Mouse (Mus musculus): ENCODE measurements around the gene Tbkbp1. TPM values are rescaled to one million over a fixed set of nuclear protein-coding genes. Genes with fewer than 3 reads are reported as not detected.

The Tbkbp1 gene
- polyA plus RNA-seq, 1 experiment, result 39.2 TPM

GRCm38 (mm10) chr11:97114671-97115601 lies 36.4 kb downstream of the Tbkbp1 start, which contains the start of gene Tbx21:
Gene Tbx21 (minus strand): TSS chr11:97115331.
- Histone ChIP-seq H3K4me3 (ENCODE audit: insufficient read depth, low read length) (peak within 1 kb of the TSS; percentile 56), H3K4me1 (ENCODE audit: control insufficient read depth, insufficient read depth, low read length) (no peaks in the 10 kb centered on the region), H3K27ac (ENCODE audit: insufficient read depth, low read depth, low read length) (no peak within 1 kb of the TSS)
- TF ChIP-seq POLR2A (IDR thresholded peaks at IDR 0.05; ENCODE audit: borderline replicate concordance, low read depth, low read length) (no peak), CTCF (IDR thresholded peaks at IDR 0.05; ENCODE audit: low read depth, low read length) (no peak)

- no peak overlapping the region for H3K27ac ChIP-seq (ENCODE audit: insufficient read depth, low read depth, low read length)
- H3K4me3 ChIP-seq (ENCODE audit: insufficient read depth, low read length), result no peak overlapping the region
- H3K4me1 ChIP-seq (ENCODE audit: control insufficient read depth, insufficient read depth, low read length), result no peaks in the 10 kb centered on the region
- TF ChIP-seq CTCF (IDR thresholded peaks at IDR 0.05; ENCODE audit: low read depth, low read length), result no peak
- no peak for TF ChIP-seq POLR2A (IDR thresholded peaks at IDR 0.05; ENCODE audit: borderline replicate concordance, low read depth, low read length)
Observed at GRCm38 (mm10) chr11:97112519-97113125, 38.7 kb downstream of the Tbkbp1 start.

DNA sequence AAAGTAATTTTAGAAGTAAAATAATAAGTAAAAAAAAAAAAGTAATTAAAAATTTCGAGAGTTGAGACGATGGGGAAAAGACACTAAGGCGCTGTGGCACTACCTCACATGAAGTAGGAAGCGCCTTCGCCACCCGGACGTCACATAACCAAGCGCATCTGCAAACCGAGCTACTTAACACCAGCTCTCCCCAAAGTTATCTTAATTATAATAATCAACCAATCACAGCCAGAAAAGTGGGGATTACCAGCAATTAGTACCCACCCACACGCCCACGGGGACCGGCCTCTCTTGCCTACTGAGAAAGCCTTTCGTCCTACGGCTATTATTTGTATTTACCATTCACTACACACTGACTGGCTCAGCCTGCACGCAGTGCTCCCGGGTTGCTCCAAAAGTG lies 42.3 kb downstream of the Tbkbp1 start:
- TF ChIP-seq CTCF (IDR thresholded peaks at IDR 0.05; ENCODE audit: low read depth, low read length) (no peak), POLR2A (IDR thresholded peaks at IDR 0.05; ENCODE audit: borderline replicate concordance, low read depth, low read length) (no peak)
- H3K4me3 ChIP-seq (ENCODE audit: insufficient read depth, low read length), result no peak overlapping the region
- no peaks in the 10 kb centered on the region for H3K4me1 ChIP-seq (ENCODE audit: control insufficient read depth, insufficient read depth, low read length)
- H3K27ac ChIP-seq (ENCODE audit: insufficient read depth, low read depth, low read length), result no peak overlapping the region

DNA sequence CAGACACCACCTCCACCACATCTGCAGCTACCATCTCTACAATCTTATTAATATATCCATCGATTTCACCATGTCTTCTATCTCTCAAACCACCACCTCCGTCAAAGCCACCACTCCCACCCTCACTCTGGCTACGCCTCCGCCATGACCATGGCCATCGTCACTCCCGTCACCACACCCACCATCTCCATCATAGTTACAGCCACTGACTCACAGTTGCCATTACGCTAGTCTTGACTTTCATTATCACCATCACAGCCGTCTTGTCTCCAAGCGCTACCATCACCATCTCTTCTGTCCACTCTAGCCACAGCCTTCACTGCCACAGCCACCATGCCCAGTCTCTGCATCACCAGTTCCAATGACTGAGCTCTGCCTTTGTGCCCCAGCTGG lies 47.2 kb downstream of the Tbkbp1 start:
- Histone ChIP-seq H3K4me3 (ENCODE audit: insufficient read depth, low read length) (no peak overlapping the region), H3K27ac (ENCODE audit: insufficient read depth, low read depth, low read length) (no peak overlapping the region)
- TF ChIP-seq CTCF (IDR thresholded peaks at IDR 0.05; ENCODE audit: low read depth, low read length), result no peak
- no peak for TF ChIP-seq POLR2A (IDR thresholded peaks at IDR 0.05; ENCODE audit: borderline replicate concordance, low read depth, low read length)

GRCm38 (mm10) chr11:97103163-97104090 lies 47.9 kb downstream of the Tbkbp1 start:
- Histone ChIP-seq H3K4me1 (ENCODE audit: control insufficient read depth, insufficient read depth, low read length) (no peaks in the 10 kb centered on the region; the same call in 1 of the 2 replicates), H3K27ac (ENCODE audit: insufficient read depth, low read depth, low read length) (no peak overlapping the region), H3K4me3 (ENCODE audit: insufficient read depth, low read length) (no peak overlapping the region)
- TF ChIP-seq POLR2A (IDR thresholded peaks at IDR 0.05; ENCODE audit: borderline replicate concordance, low read depth, low read length) (no peak), CTCF (IDR thresholded peaks at IDR 0.05; ENCODE audit: low read depth, low read length) (no peak)

More for the DNA sequence above, 47.2 kb downstream of the Tbkbp1 start:
- no peaks in the 10 kb centered on the region; the same call in 1 of the 2 replicates for H3K4me1 ChIP-seq (ENCODE audit: control insufficient read depth, insufficient read depth, low read length)

DNA sequence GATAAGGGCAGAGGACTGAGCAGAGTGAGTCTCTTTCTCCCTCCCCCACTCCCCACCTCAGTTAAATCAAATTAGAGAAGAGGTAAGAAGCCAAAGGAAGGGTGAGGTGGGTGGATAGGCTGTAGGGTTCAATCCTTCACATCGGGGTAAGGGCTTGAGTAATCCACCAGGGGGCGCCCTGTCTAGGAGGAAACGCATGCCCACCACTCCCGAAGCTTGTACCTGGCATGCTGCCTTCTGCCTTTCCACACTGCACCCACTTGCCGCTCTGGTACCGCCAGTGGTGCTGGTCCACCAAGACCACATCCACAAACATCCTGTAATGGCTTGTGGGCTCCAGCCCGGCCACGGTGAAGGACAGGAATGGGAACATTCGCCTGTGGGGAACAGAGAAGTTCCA lies 49.6 kb downstream of the Tbkbp1 start:
- TF ChIP-seq POLR2A (IDR thresholded peaks at IDR 0.05; ENCODE audit: borderline replicate concordance, low read depth, low read length) (no peak), CTCF (IDR thresholded peaks at IDR 0.05; ENCODE audit: low read depth, low read length) (peak; percentile 74)
- H3K27ac ChIP-seq (ENCODE audit: insufficient read depth, low read depth, low read length), result no peak overlapping the region
- no peak overlapping the region for H3K4me3 ChIP-seq (ENCODE audit: insufficient read depth, low read length)
- no peaks in the 10 kb centered on the region; the same call in 1 of the 2 replicates for H3K4me1 ChIP-seq (ENCODE audit: control insufficient read depth, insufficient read depth, low read length)

- TF ChIP-seq CTCF (IDR thresholded peaks at IDR 0.05; ENCODE audit: low read depth, low read length), result no peak
- no peak for TF ChIP-seq POLR2A (IDR thresholded peaks at IDR 0.05; ENCODE audit: borderline replicate concordance, low read depth, low read length)
- peak overlapping the region; percentile 31; the same call in 1 of the 2 replicates for H3K4me3 ChIP-seq (ENCODE audit: insufficient read depth, low read length)
- H3K27ac ChIP-seq (ENCODE audit: insufficient read depth, low read depth, low read length), result no peak overlapping the region
- no peaks in the 10 kb centered on the region; the same call in 1 of the 2 replicates for H3K4me1 ChIP-seq (ENCODE audit: control insufficient read depth, insufficient read depth, low read length)
Observed at GRCm38 (mm10) chr11:97098791-97099190, 52.5 kb downstream of the Tbkbp1 start.

DNA sequence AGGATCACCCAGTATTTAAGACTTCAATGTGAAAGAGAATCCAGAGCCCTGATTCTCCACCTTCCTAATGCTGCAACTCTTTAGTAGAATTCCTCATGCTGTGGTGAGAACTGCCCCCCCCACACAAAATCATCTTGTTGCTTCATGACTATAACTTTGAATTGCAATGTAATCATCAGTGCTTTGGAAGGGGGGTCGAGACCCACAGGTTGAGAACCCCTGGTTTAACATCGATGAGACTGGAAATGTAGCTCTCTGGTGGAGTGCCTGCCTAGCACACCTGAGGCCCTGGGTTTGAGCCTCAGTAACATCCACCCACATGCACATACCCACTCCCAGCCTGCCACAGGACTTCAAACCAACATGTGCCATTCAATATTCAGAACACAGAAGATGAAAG lies 56.7 kb downstream of the Tbkbp1 start:
- TF ChIP-seq CTCF (IDR thresholded peaks at IDR 0.05; ENCODE audit: low read depth, low read length) (no peak), POLR2A (IDR thresholded peaks at IDR 0.05; ENCODE audit: borderline replicate concordance, low read depth, low read length) (no peak)
- H3K27ac ChIP-seq (ENCODE audit: insufficient read depth, low read depth, low read length), result no peak overlapping the region
- H3K4me3 ChIP-seq (ENCODE audit: insufficient read depth, low read length), result no peak overlapping the region
- H3K4me1 ChIP-seq (ENCODE audit: control insufficient read depth, insufficient read depth, low read length), result no peaks in the 10 kb centered on the region; the same call in 1 of the 2 replicates

DNA sequence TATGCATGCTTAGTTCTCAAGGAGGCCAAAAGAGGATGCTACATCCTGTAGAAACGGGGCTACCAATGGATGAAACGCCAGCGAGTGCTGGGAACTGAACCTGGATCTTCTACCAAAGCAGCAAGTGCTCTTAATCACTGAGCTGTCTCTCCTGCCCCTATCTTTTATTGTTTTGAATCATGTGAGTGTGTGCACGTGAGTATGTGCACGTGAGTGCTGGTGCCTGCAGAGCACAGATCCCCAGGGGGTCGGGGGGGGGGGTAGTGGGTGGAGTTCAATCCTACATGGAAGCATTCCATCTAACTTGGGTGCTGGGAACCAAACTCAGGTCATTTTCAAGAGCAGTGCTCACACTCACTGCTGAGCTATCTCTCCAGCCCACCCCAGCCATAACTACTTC lies 64.9 kb downstream of the Tbkbp1 start:
- TF ChIP-seq CTCF (IDR thresholded peaks at IDR 0.05; ENCODE audit: low read depth, low read length) (no peak), POLR2A (IDR thresholded peaks at IDR 0.05; ENCODE audit: borderline replicate concordance, low read depth, low read length) (no peak)
- Histone ChIP-seq H3K27ac (ENCODE audit: insufficient read depth, low read depth, low read length) (no peak overlapping the region), H3K4me1 (ENCODE audit: control insufficient read depth, insufficient read depth, low read length) (peaks cover 17% of the 10 kb centered on the region), H3K4me3 (ENCODE audit: insufficient read depth, low read length) (no peak overlapping the region)

Other genes starting within 250 kb of the Tbkbp1 start
- 26.3 and 30.0 TPM in 2 replicates for gene Cdk5rap3, start 235.0 kb downstream of the Tbkbp1 start, polyA plus RNA-seq (2012; ENCODE audit: insufficient read depth, insufficient read length, missing spikeins)
- gene Prr15l, start 223.4 kb downstream of the Tbkbp1 start, polyA plus RNA-seq (2012; ENCODE audit: insufficient read depth, insufficient read length, missing spikeins), result not detected in 2 replicates
- 17.5 and 18.1 TPM in 2 replicates for gene Pnpo, start 207.5 kb downstream of the Tbkbp1 start, polyA plus RNA-seq (2012; ENCODE audit: insufficient read depth, insufficient read length, missing spikeins)
- gene Sp2, start 168.5 kb downstream of the Tbkbp1 start, polyA plus RNA-seq (2012; ENCODE audit: insufficient read depth, insufficient read length, missing spikeins), result 18.1 and 22.3 TPM in 2 replicates
- 0.31 and 0.37 TPM in 2 replicates for gene Sp6, start 138.1 kb downstream of the Tbkbp1 start, polyA plus RNA-seq (2012; ENCODE audit: insufficient read depth, insufficient read length, missing spikeins)
- gene Scrn2, start 121.6 kb downstream of the Tbkbp1 start, polyA plus RNA-seq (2012; ENCODE audit: insufficient read depth, insufficient read length, missing spikeins), result 1.5 and 2.2 TPM in 2 replicates
- not detected in 2 replicates for gene Lrrc46, start 110.1 kb downstream of the Tbkbp1 start, polyA plus RNA-seq (2012; ENCODE audit: insufficient read depth, insufficient read length, missing spikeins)
- 32.2 and 34.0 TPM in 2 replicates for gene Mrpl10, start 109.9 kb downstream of the Tbkbp1 start, polyA plus RNA-seq (2012; ENCODE audit: insufficient read depth, insufficient read length, missing spikeins)
- gene Osbpl7, start 100.9 kb downstream of the Tbkbp1 start, polyA plus RNA-seq (2012; ENCODE audit: insufficient read depth, insufficient read length, missing spikeins), result 8.5 and 9.2 TPM in 2 replicates
- gene Tbx21, start 36.2 kb downstream of the Tbkbp1 start, polyA plus RNA-seq (2012; ENCODE audit: insufficient read depth, insufficient read length, missing spikeins), result not detected in 2 replicates
- 84.9 and 87.9 TPM in 2 replicates for gene Kpnb1, start 36.4 kb upstream of the Tbkbp1 start, polyA plus RNA-seq (2012; ENCODE audit: insufficient read depth, insufficient read length, missing spikeins)
- 102 and 112 TPM in 2 replicates for gene Npepps, start 129.1 kb upstream of the Tbkbp1 start, polyA plus RNA-seq (2012; ENCODE audit: insufficient read depth, insufficient read length, missing spikeins)
- 33.0 and 37.6 TPM in 2 replicates for gene Mrpl45, start 164.2 kb upstream of the Tbkbp1 start, polyA plus RNA-seq (2012; ENCODE audit: insufficient read depth, insufficient read length, missing spikeins)
- gene Gpr179, start 200.6 kb upstream of the Tbkbp1 start, polyA plus RNA-seq (2012; ENCODE audit: insufficient read depth, insufficient read length, missing spikeins), result 0.12 TPM in 1 of 2 replicates, not detected in the other
- 9.2 and 10.3 TPM in 2 replicates for gene Socs7, start 211.1 kb upstream of the Tbkbp1 start, polyA plus RNA-seq (2012; ENCODE audit: insufficient read depth, insufficient read length, missing spikeins)